Mouse (Mus musculus) embryonic stem cell, embryonic (primary cell): Measurements from ENCODE around the gene Spint3.

Experiments
- CTCF ChIA-PET, 4 experiments: fragments of 300-600 bp in 2 of 4; fragments of 350-600 bp in 2 of 4; sonication (Branson Sonifier 250); formaldehyde crosslinking; loops; one replicate each; lab custom pipeline; 2022; ENCODE audit warnings: inconsistent platforms in 2 of 4; lab: Charles Lee
- POLR2A ChIA-PET, 4 experiments: fragments of 300-600 bp in 2 of 4; fragments of 350-600 bp in 2 of 4; sonication (Branson Sonifier 250); formaldehyde crosslinking; loops; one replicate each; lab custom pipeline; 2022; ENCODE audit warnings: antibody characterized with exemption in 4 of 4, inconsistent platforms in 1 of 4; lab: Charles Lee

Spint3 gene

GRCm38 (mm10) chr2:164534315-164534714, 38.9 kb downstream of the Spint3 start:
- ChIA-PET POLR2A (interaction anchor here in 2 of 4 experiments (0.6 to 1.2 kb wide), 2 partner anchors 16 to 444 kb away, joined by 4 to 5 read pairs; no protein-coding TSS in a partner anchor), CTCF (interaction anchor here in 1 of 4 experiments (1.1 kb wide), 1 partner anchor 124 kb away, joined by 3 read pairs; no protein-coding TSS in a partner anchor)

GRCm38 (mm10) chr2:164531169-164531568, 42.1 kb downstream of the Spint3 start:
- ChIA-PET POLR2A (interaction anchor here (0.6 to 3.1 kb wide), 17 partner anchors 9 to 1667 kb away, joined by 3 to 14 read pairs (median 3); partner anchors contain the start of genes Gm20458 (in 1 of the 4), Pigt (in 1 of the 4) and Sys1 (in 1 of the 4)), CTCF (interaction anchor here (0.6 to 3.0 kb wide), 45 partner anchors 9 to 142 kb away, joined by 3 to 24 read pairs (median 5); partner anchors contain the start of genes Gm20458 (in 3 of the 4), Slpi (in 2 of the 4), Rbpjl (in 1 of the 4) and Wfdc10 (in 1 of the 4))

- ChIA-PET POLR2A (no interaction called here), CTCF (no interaction called here)
Observed at GRCm38 (mm10) chr2:164528557-164528956, 44.7 kb downstream of the Spint3 start.

GRCm38 (mm10) chr2:164523301-164523773, 49.9 kb downstream of the Spint3 start:
- ChIA-PET POLR2A (no interaction called here), CTCF (interaction anchor here in 2 of 4 experiments (0.6 to 2.8 kb wide), 2 partner anchors 134 to 137 kb away, joined by 4 to 16 read pairs; partner anchors contain the start of gene Slpi (in 1 of the 2))

GRCm38 (mm10) chr2:164522280-164522679, 51.0 kb downstream of the Spint3 start:
- POLR2A ChIA-PET = interaction anchor here (0.7 to 2.6 kb wide), 42 partner anchors 8 to 356 kb away, joined by 3 to 26 read pairs (median 4); partner anchors contain the start of genes Wfdc2 (in 3 of the 4), Gm20458 (in 1 of the 4), Matn4 (in 1 of the 4) and Sdc4 (in 1 of the 4)
- CTCF ChIA-PET = interaction anchor here (0.6 to 3.2 kb wide), 27 partner anchors 9 to 344 kb away, joined by 3 to 24 read pairs (median 6); partner anchors contain the start of genes Gm20458 (in 2 of the 4), Slpi (in 1 of the 4), Sys1 (in 1 of the 4) and Wfdc10 (in 1 of the 4)

- POLR2A ChIA-PET = interaction anchor here (0.6 to 2.6 kb wide), 57 partner anchors 9 to 357 kb away, joined by 3 to 26 read pairs (median 4); partner anchors contain the start of genes Sdc4 (in 3 of the 4), Wfdc2 (in 3 of the 4), Gm20458 (in 1 of the 4) and Matn4 (in 1 of the 4)
- CTCF ChIA-PET = interaction anchor here (0.5 to 3.2 kb wide), 29 partner anchors 9 to 359 kb away, joined by 3 to 24 read pairs (median 6); partner anchors contain the start of genes Gm20458 (in 2 of the 4), Matn4 (in 1 of the 4), Slpi (in 1 of the 4) and Sys1 (in 1 of the 4)
Observed at GRCm38 (mm10) chr2:164521841-164522240, 51.4 kb downstream of the Spint3 start.

- POLR2A ChIA-PET = interaction anchor here (0.5 to 2.6 kb wide), 28 partner anchors 9 to 113 kb away, joined by 3 to 26 read pairs (median 5); partner anchors contain the start of genes Sdc4 (in 2 of the 4), Gm20458 (in 1 of the 4), Pigt (in 1 of the 4) and Sys1 (in 1 of the 4)
- CTCF ChIA-PET = interaction anchor here in 3 of 4 experiments (0.5 to 3.2 kb wide), 16 partner anchors 10 to 131 kb away, joined by 3 to 24 read pairs (median 8); partner anchors contain the start of genes Gm20458 (in 1 of the 3), Matn4 (in 1 of the 3) and Slpi (in 1 of the 3)
Observed at GRCm38 (mm10) chr2:164520782-164521181, 52.5 kb downstream of the Spint3 start.
